Mouse (Mus musculus): ENCODE measurements around the gene Gm45194.

DNA sequence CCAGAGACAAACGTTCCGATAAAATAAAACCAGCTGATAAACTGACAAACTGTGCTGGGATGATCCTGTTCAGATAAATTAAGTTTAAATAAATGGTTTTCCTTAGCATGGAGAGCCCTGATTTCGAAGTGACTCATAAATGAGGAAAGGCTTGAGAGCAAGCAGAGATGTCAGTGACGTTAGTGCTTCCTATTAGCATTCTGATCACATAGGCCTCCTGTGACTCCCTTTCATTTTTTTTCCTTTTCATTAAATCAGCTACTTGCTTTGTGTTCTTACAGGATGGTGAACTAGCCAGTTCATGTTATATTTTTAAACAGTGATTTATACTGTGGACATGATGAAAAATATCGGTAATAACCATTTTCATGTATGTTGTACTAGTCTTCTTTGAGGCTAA, 9.9 kb upstream of the Gm45194 start:
- TF ChIP-seq POLR2A (IDR thresholded peaks at IDR 0.05; ENCODE audit: insufficient read length, low read depth) (no peak), USF1 (IDR thresholded peaks at IDR 0.05; ENCODE audit: low read depth) (no peak), MYOD1 (IDR thresholded peaks at IDR 0.05; ENCODE audit: control insufficient read depth in 1 of 3, insufficient read length in 2 of 3, low read depth in 2 of 3) (no peak), MAX (IDR thresholded peaks at IDR 0.05; ENCODE audit: low read depth) (no peak), TCF12 (IDR thresholded peaks at IDR 0.05; ENCODE audit: insufficient read depth, poor library complexity, severe bottlenecking) (no peak)
